Mouse (Mus musculus) forebrain, embryonic 11.5 days (tissue): ENCODE data around the gene Ano7. TPM values are rescaled to one million over a fixed set of nuclear protein-coding genes. Genes with fewer than 3 reads are reported as not detected.

Experiments used
- ATAC-seq: fragments of 200-750 bp; cut with Nextera tagmentation; replicated peaks from 2 replicates; pipeline ENCODE4 v1.8.0; 2017; ENCODE audit warnings: moderate TSS enrichment; ENCODE audit not compliant: low FRiP score
- DNase-seq: peaks from one replicate; pipeline ENCODE4 v3.0.0-alpha.2; 2017; ENCODE audit warnings: low spot score
- H3K27ac ChIP-seq: fragments of 300-500 bp; sonication (generic); 2 replicates; pipeline ENCODE4 v1.5.1; 2014; ENCODE audit warnings: low read depth, low read length
- H3K27me3 ChIP-seq: fragments of 300-500 bp; sonication (generic); 2 replicates; pipeline ENCODE4 v1.6.1; 2014; ENCODE audit warnings: mild to moderate bottlenecking, low read length, mixed read lengths; ENCODE audit not compliant: control insufficient read depth, insufficient read depth
- H3K36me3 ChIP-seq: fragments of 300-500 bp; sonication (generic); 2 replicates; pipeline ENCODE4 v1.6.1; 2014; ENCODE audit warnings: mild to moderate bottlenecking, low read length, moderate library complexity, mixed read lengths; ENCODE audit not compliant: control insufficient read depth, insufficient read depth
- H3K4me1 ChIP-seq: fragments of 300-500 bp; sonication (generic); replicated peaks from 2 replicates; pipeline ENCODE4 v1.6.1; 2014; ENCODE audit warnings: low read length, mixed read lengths; ENCODE audit not compliant: control insufficient read depth, insufficient read depth
- H3K4me2 ChIP-seq: fragments of 300-500 bp; sonication (generic); 2 replicates; pipeline ENCODE4 v1.6.1; 2014; ENCODE audit warnings: low read depth, mild to moderate bottlenecking, low read length, moderate library complexity, mixed read lengths; ENCODE audit not compliant: severe bottlenecking
- H3K4me3 ChIP-seq: fragments of 300-500 bp; sonication (generic); 2 replicates; pipeline ENCODE4 v1.5.1; 2014; ENCODE audit warnings: low read depth, low read length
- H3K9ac ChIP-seq: fragments of 300-500 bp; sonication (generic); 2 replicates; pipeline ENCODE4 v1.6.1; 2014; ENCODE audit warnings: low read length
- H3K9me3 ChIP-seq: fragments of 300-500 bp; sonication (generic); 2 replicates; pipeline ENCODE4 v1.6.1; 2016; ENCODE audit warnings: low read length, mixed read lengths; ENCODE audit not compliant: control insufficient read depth
- WGBS: fragments of 180-500 bp; shearing (Covaris S2); extraction: QIAGEN DNeasy Blood & Tissue Kit; methylation state at CpG from one replicate; pipeline ENCODE4 v1.1.7; 2014; 5-methylcytosine and 5-hydroxymethylcytosine counted together
- polyA plus RNA-seq: library from polyadenylated mRNA; unstranded; fragments of >200 nt; fragmentation: Nextera tagmentation; extraction: Ambion mirVana; gene quantifications from 2 replicates; pipeline ENCODE4 v1.2.1, GENCODE M21; 2014

The Ano7 gene
- polyA plus RNA-seq: not detected in 2 replicates

GRCm38 (mm10) chr1:93373665-93374064, at the start of gene Ano7:
Gene Ano7 (plus strand): TSS chr1:93373930.
- no peak for DNase-seq
- H3K9ac ChIP-seq: no peak within 1 kb of the TSS
- H3K4me3 ChIP-seq: no peak within 1 kb of the TSS
- 70% methylated on average over 4 of the region's 4 CpGs for WGBS
- no peaks in the 10 kb centered on the region for H3K27me3 ChIP-seq
- no peaks in the 10 kb centered on the region for H3K9me3 ChIP-seq
- no peaks in the 10 kb centered on the region for H3K4me1 ChIP-seq
- ATAC-seq: no peak
- H3K27ac ChIP-seq: no peak within 1 kb of the TSS
- H3K4me2 ChIP-seq: no peak within 1 kb of the TSS
- H3K36me3 ChIP-seq: no peaks in the 10 kb centered on the region

- Histone ChIP-seq H3K4me1 (no peaks in the 10 kb centered on the region), H3K27me3 (no peaks in the 10 kb centered on the region), H3K4me3 (no peak overlapping the region), H3K9me3 (no peaks in the 10 kb centered on the region), H3K27ac (no peak overlapping the region), H3K36me3 (peaks cover 3% of the 10 kb centered on the region; the same call in 1 of the 2 replicates), H3K4me2 (no peak overlapping the region), H3K9ac (no peak overlapping the region)
- WGBS: 92% methylated on average over 6 of the region's 6 CpGs
- ATAC-seq: no peak
- DNase-seq: no peak
These were observed 49.8 kb upstream of the Ano7 start for GRCm38 (mm10) chr1:93323973-93324372.

- Histone ChIP-seq H3K4me1 (no peaks in the 10 kb centered on the region), H3K9ac (no peak overlapping the region), H3K4me3 (no peak overlapping the region), H3K36me3 (peaks cover 3% of the 10 kb centered on the region; the same call in 1 of the 2 replicates), H3K9me3 (no peaks in the 10 kb centered on the region), H3K27me3 (no peaks in the 10 kb centered on the region), H3K4me2 (no peak overlapping the region), H3K27ac (no peak overlapping the region)
- WGBS: 91% methylated on average over 3 of the region's 3 CpGs
- ATAC-seq: no peak
- DNase-seq: no peak
These were observed 47.3 kb upstream of the Ano7 start for GRCm38 (mm10) chr1:93326446-93326845.

GRCm38 (mm10) chr1:93334621-93335020, 39.1 kb upstream of the Ano7 start:
- Histone ChIP-seq H3K4me2 (no peak overlapping the region), H3K27ac (no peak overlapping the region), H3K4me1 (no peaks in the 10 kb centered on the region), H3K36me3 (no peaks in the 10 kb centered on the region; the same call in 1 of the 2 replicates), H3K4me3 (no peak overlapping the region), H3K9ac (no peak overlapping the region), H3K27me3 (no peaks in the 10 kb centered on the region), H3K9me3 (no peaks in the 10 kb centered on the region)
- 76% methylated on average over 2 of the region's 2 CpGs for WGBS
- no peak for ATAC-seq
- DNase-seq: no peak

- Histone ChIP-seq H3K27ac (peak within 1 kb of the TSS; percentile 59; the same call in 1 of the 2 replicates), H3K9me3 (no peaks in the 10 kb centered on the region), H3K9ac (peak within 1 kb of the TSS; percentile 84), H3K4me2 (peak within 1 kb of the TSS; percentile 70), H3K4me1 (peaks cover 5% of the 10 kb centered on the region), H3K36me3 (no peaks in the 10 kb centered on the region; the same call in 1 of the 2 replicates), H3K4me3 (peak within 1 kb of the TSS; percentile 94), H3K27me3 (no peaks in the 10 kb centered on the region)
- ATAC-seq (peak; percentile 94), DNase-seq (peak; percentile 98)
- WGBS: under 1% methylated on average over 63 of the region's 63 CpGs
These were observed 30.9 kb upstream of the Ano7 start, which contains the start of the genes Ppp1r7 and Pask for GRCm38 (mm10) chr1:93342648-93343503. Gene Ppp1r7 (plus strand): TSS chr1:93342854. Gene Pask (minus strand): TSS chr1:93343482.

- Histone ChIP-seq H3K4me3 (peak overlapping the region; percentile 94), H3K27ac (no peak overlapping the region), H3K9ac (peak overlapping the region; percentile 84), H3K9me3 (no peaks in the 10 kb centered on the region), H3K27me3 (no peaks in the 10 kb centered on the region), H3K4me2 (peak overlapping the region; percentile 70), H3K4me1 (peaks cover 5% of the 10 kb centered on the region), H3K36me3 (no peaks in the 10 kb centered on the region; the same call in 1 of the 2 replicates)
- ATAC-seq (peak; percentile 96), DNase-seq (peak; percentile 95)
- 0% methylated on average over 39 of the region's 39 CpGs for WGBS
These were observed 30.2 kb upstream of the Ano7 start for GRCm38 (mm10) chr1:93343504-93344047.

GRCm38 (mm10) chr1:93347176-93347575, 26.6 kb upstream of the Ano7 start:
- H3K4me1 ChIP-seq: peaks cover 5% of the 10 kb centered on the region; the same call in 1 of the 2 replicates
- DNase-seq (no peak), ATAC-seq (no peak)
- no peaks in the 10 kb centered on the region for H3K27me3 ChIP-seq
- H3K9me3 ChIP-seq: no peaks in the 10 kb centered on the region
- no peak overlapping the region for H3K27ac ChIP-seq
- no peak overlapping the region for H3K4me2 ChIP-seq
- H3K36me3 ChIP-seq: peaks cover 6% of the 10 kb centered on the region; the same call in 1 of the 2 replicates
- 98% methylated on average over 5 of the region's 5 CpGs for WGBS
- H3K9ac ChIP-seq: no peak overlapping the region
- H3K4me3 ChIP-seq: no peak overlapping the region

GRCm38 (mm10) chr1:93349701-93350100, 24.0 kb upstream of the Ano7 start:
- WGBS: 85% methylated on average over 4 of the region's 4 CpGs

More at GRCm38 (mm10) chr1:93349701-93350100, 24.0 kb upstream of the Ano7 start:
- Histone ChIP-seq H3K4me1 (no peaks in the 10 kb centered on the region; the same call in 1 of the 2 replicates), H3K27ac (no peak overlapping the region), H3K4me2 (no peak overlapping the region), H3K9me3 (no peaks in the 10 kb centered on the region), H3K36me3 (peaks cover 14% of the 10 kb centered on the region), H3K9ac (no peak overlapping the region), H3K27me3 (no peaks in the 10 kb centered on the region), H3K4me3 (no peak overlapping the region)
- no peak for ATAC-seq
- no peak for DNase-seq
